Mouse (Mus musculus): ENCODE data around the gene Morn1.

The Morn1 gene

GRCm38 (mm10) chr4:155157871-155158542 lies 71.6 kb downstream of the Morn1 start:
- in situ Hi-C loops (cut with MseI, MboI) = no loop called here

GRCm38 (mm10) chr4:155158543-155158917 lies 72.2 kb downstream of the Morn1 start:
- in situ Hi-C loops (cut with MseI, MboI) = no loop called here

- in situ Hi-C loops (cut with MseI, MboI) = no loop called here
Observed at GRCm38 (mm10) chr4:155162433-155163319, 76.3 kb downstream of the Morn1 start.

GRCm38 (mm10) chr4:155163320-155163651 lies 76.9 kb downstream of the Morn1 start:
- in situ Hi-C loops (cut with MseI, MboI) = no loop called here

- in situ Hi-C loops (cut with MseI, MboI) = no loop called here
Observed at GRCm38 (mm10) chr4:155163685-155164084, 77.3 kb downstream of the Morn1 start.

- in situ Hi-C loops (cut with MseI, MboI) = no loop called here
Observed at GRCm38 (mm10) chr4:155164550-155164949, 78.2 kb downstream of the Morn1 start.

- in situ Hi-C loops (cut with MseI, MboI) = no loop called here
Observed at GRCm38 (mm10) chr4:155165861-155166260, 79.5 kb downstream of the Morn1 start.

GRCm38 (mm10) chr4:155168835-155169252 lies 82.5 kb downstream of the Morn1 start:
- in situ Hi-C loops (cut with MseI, MboI) = no loop called here

- in situ Hi-C loops (cut with MseI, MboI) = no loop called here
Observed at GRCm38 (mm10) chr4:155170614-155171212, 84.3 kb downstream of the Morn1 start.

- in situ Hi-C loops (cut with MseI, MboI) = no loop called here
Observed at GRCm38 (mm10) chr4:155171961-155172533, 85.7 kb downstream of the Morn1 start.

GRCm38 (mm10) chr4:155172909-155173821 lies 86.8 kb downstream of the Morn1 start:
- in situ Hi-C loops (cut with MseI, MboI) = no loop called here

GRCm38 (mm10) chr4:155173822-155174785 lies 87.7 kb downstream of the Morn1 start:
- in situ Hi-C loops (cut with MseI, MboI) = no loop called here

- in situ Hi-C loops (cut with MseI, MboI) = no loop called here
Observed at GRCm38 (mm10) chr4:155176210-155176609, 89.8 kb downstream of the Morn1 start.

GRCm38 (mm10) chr4:155178274-155178673 lies 91.9 kb downstream of the Morn1 start:
- in situ Hi-C loops (cut with MseI, MboI) = no loop called here

- in situ Hi-C loops (cut with MseI, MboI) = no loop called here
Observed at GRCm38 (mm10) chr4:155178981-155179512, 92.7 kb downstream of the Morn1 start.

- in situ Hi-C loops (cut with MseI, MboI) = no loop called here
Observed at GRCm38 (mm10) chr4:155183201-155183600, 96.8 kb downstream of the Morn1 start.

- in situ Hi-C loops (cut with MseI, MboI) = no loop called here
Observed at GRCm38 (mm10) chr4:155184248-155185070, 98.1 kb downstream of the Morn1 start.

GRCm38 (mm10) chr4:155185845-155186244 lies 99.5 kb downstream of the Morn1 start:
- in situ Hi-C loops (cut with MseI, MboI) = no loop called here

- in situ Hi-C loops (cut with MseI, MboI) = no loop called here
Observed at GRCm38 (mm10) chr4:155187192-155187674, 100.9 kb downstream of the Morn1 start.
